Mouse (Mus musculus) thymus, postnatal 0 days (tissue): ENCODE measurements around the gene Ccdc93. TPM values are rescaled to one million over a fixed set of nuclear protein-coding genes. Genes with fewer than 3 reads are reported as not detected.
A peak's percentile ranks its signal among the peaks of the same experiment; 100 is the strongest.

ENCODE experiments used
- DNase-seq: peaks from one replicate; pipeline ENCODE4 v3.0.0-alpha.2; 2015; ENCODE audit warnings: low spot score
- polyA plus RNA-seq: library from polyadenylated mRNA; unstranded; fragments of >200 nt; fragmentation: Nextera tagmentation; extraction: Ambion mirVana; gene quantifications from 2 replicates; pipeline ENCODE4 v1.2.1, GENCODE M21; 2015

Ccdc93 gene
- polyA plus RNA-seq, 1 experiment from 2014 or later: 18.6 TPM

- no peak for DNase-seq
Measured at GRCm38 (mm10) chr1:121447216-121447615, 16.4 kb downstream of the Ccdc93 start.

- no peak for DNase-seq
Measured at GRCm38 (mm10) chr1:121448166-121448565, 17.3 kb downstream of the Ccdc93 start.

GRCm38 (mm10) chr1:121451009-121451408 is 20.2 kb downstream of the Ccdc93 start:
- DNase-seq: no peak

DNA sequence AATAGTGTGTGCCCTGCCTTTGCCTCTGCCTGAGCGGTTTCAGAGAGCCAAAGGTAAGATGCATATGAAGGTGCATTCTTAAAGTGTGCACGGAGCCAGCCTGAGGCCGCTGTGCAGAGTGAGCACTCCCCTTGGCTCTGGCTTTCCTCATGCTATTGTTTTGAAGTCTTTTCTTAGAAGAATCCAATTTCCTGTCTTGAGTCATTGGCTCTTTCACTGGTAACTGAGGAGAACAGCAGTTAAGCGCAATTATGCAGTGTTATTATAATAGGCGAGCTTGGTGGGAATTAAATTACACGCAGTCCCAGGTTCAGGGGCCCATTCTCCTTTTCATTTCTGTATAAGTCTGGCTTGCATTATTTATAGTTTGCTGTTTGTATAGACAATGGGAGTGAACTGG is 21.6 kb downstream of the Ccdc93 start:
- no peak for DNase-seq

- no peak for DNase-seq
Measured at GRCm38 (mm10) chr1:121453053-121453452, 22.2 kb downstream of the Ccdc93 start.

GRCm38 (mm10) chr1:121454951-121455350 is 24.1 kb downstream of the Ccdc93 start:
- DNase-seq: no peak

DNA sequence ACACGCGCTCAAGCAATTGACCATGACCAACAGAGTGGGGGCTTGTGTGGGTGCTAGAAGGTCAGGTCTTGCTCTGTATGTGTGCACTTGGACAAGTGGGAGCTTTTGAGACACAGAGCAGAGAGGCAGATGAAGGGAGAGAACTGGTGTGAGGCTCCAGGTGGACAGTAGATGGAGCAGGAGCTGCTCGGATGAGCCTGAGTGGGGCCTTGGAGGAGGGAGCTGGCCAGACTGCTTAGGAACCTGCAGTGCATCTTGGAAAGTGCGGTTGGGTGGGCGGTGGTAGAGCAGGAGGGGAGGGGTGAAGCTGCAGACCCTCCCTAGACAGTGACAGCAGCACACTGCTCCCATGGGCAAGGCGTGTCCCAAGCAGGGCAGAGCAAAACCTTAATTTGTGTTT is 29.2 kb downstream of the Ccdc93 start:
- DNase-seq: no peak

DNA sequence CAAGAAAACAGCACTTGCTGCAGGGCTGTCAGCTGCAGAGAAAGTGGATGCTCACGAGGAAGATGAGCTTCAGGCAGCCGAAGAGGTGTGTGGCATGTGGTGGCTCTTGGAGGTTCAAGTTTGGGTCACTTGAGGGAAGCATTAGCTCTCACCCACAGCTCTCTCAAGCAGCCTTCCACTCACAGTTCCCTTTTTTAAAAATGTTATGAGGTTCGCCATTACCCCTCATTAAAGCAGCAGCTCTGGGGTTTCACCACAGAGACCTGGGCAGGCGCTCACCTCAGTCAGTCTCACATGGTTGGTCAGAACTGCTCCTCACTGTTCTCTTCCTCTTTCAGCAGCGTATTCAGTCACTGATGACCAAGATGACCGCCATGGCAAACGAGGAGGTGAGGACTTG is 31.0 kb downstream of the Ccdc93 start:
- no peak for DNase-seq

DNA sequence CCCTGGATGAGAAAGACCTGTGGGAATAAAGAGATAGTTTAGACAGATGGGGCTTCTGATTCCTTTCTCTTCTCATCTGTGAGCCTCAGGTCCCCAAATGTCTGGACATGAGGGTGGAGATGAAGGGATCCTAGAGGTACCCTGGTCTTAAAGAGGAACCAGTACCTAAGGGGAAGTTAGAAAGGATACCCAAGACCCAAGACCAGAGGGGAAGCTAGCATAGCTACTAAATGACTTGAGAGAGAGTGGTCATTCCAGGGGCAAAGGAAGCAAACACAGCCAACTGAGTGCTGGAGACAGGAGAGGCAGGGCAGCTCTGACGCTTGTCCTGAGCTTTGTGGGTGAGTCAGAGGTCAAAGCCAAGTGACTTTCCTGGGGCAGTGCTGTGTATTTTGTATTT is 31.8 kb downstream of the Ccdc93 start:
- no peak for DNase-seq

DNA sequence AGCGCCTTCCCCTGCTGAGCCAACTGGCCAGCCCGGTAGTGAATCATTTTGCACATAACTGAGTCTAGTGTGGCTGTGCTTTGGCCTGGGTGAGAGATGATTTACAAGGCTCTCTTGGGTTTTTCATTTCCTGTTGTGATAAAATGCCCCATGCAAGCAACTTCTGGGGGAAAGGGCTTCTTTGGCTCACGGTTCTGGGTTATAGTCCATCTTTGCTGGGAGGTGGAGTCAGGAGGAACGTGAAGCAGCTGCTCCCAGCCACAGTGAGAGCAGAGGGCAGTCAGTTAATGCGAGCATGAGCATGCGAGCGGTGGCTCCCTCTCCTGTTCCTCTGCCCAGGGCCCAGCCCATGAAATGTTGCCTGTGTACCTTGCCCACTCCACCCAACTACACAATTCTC is 33.0 kb downstream of the Ccdc93 start:
- no peak for DNase-seq

GRCm38 (mm10) chr1:121466276-121466675 is 35.4 kb downstream of the Ccdc93 start:
- no peak for DNase-seq

DNA sequence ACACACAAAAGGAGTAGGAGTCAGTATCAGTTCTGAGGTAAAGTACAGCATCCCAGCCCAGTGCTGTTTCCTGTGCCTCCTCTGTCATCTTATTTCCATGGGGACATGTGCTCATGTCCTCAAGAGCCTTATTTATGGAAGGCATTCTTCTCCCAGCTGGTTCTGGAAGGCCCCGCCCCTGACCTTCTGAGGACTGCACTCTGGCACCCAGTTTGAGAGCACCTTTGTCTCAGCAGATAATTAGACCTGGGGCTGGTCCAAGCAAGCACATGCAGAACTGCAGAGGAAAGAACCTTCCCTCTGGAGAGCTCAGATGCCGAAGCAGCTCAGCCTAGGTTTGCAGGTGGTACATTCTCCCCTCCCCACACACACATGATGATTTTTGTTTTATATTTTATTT is 37.4 kb downstream of the Ccdc93 start:
- DNase-seq: no peak

DNA sequence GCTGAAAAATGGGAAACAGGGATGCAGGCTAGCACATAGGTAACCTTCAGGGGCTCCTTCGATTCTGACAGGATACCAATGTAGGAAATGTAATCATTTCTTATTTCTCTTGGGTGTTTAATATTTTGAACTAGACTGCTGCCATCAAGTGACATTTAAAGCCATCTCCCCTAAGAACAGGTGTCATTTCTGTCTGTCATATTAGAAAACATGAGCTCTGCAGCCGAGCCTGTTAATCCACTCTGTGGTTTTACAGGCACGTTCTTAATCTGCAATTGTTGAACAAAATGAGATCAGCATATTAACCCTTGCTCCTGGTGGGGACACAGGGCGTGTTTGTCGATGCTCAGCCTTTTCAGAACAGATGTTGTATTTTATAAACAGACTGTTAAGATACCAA is 40.7 kb downstream of the Ccdc93 start:
- DNase-seq: no peak

GRCm38 (mm10) chr1:121477716-121478115 is 46.9 kb downstream of the Ccdc93 start:
- peak; percentile 89 for DNase-seq

GRCm38 (mm10) chr1:121478284-121478980 is 47.6 kb downstream of the Ccdc93 start:
- peak; percentile 86 for DNase-seq

DNA sequence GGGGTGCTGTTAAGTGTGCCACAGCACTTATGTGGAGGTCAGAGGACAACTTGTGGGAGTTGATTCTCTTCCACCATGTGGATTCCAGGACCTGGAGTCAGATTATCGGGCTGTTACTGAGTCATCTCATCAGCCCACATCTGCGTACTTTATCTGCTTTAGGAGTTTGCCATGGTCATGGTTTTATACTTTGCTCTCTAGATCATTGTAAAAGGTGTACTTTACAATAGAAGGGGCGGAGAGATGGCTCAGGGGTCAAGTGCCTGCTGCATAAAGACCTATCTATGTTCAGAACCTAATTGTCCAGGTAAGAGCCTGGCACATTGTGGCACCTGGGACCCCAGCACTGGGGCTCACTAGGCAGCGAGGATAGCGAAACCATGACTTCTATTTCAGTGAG is 48.6 kb downstream of the Ccdc93 start:
- no peak for DNase-seq

DNA sequence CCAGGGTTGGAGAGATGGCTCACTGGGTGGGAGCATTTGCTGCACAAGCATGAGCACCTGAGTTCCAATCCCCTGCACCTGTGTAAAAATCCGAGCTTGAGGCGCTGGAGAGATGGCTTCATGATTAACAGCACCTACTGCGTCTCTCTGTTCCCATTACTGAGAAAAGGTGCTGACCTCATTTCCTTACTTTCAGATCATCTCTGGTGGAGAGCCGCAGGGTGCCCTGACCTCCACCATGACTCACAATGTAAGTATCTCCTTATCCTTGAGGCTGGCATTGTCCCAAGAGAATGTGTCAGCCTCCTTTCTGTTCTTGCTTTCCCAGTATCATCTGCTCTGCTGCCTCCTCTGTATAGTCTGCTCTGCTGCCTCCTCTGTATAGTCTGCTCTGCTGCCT is 52.2 kb downstream of the Ccdc93 start:
- no peak for DNase-seq

DNA sequence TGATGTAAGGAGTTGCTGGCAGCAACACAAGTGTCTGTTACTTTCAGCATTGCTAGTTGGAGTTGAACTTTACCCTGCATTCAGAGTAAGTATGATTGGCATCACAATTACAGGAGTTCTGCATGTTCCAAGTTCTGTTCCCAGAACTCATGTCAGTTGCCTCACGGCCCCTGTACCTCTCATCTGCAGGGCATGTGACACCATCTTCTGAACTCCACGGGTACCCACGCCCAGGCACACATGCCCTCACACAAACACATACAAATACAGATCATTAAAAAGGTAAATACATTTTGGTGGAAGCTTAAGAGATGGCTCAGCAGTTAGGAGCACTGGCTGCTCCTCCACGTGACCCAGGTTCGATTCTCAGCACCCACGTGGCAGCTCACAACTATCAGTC is 56.0 kb downstream of the Ccdc93 start:
- DNase-seq: no peak

- peak; percentile 72 for DNase-seq
Measured at GRCm38 (mm10) chr1:121490241-121490640, 59.4 kb downstream of the Ccdc93 start.

DNA sequence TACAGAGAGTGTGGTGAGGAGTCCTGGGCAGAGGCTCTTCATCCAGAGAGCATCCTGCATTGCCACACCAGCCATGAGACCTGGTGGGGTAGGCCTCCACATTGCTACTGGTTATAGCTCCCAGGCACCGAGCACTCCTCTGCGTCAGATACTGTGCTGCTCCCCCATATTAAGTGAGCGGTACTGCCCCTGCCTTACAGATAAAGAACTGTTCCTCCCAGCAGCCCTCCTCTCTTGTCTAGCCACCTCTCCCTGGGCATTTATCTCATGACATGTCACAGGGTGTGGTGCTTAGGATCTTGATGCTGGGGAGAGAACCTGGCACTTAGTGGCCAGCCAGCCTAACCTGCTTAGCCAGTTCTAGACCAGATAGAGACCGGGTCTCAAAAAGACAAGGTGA is 66.2 kb downstream of the Ccdc93 start:
- no peak for DNase-seq

DNA sequence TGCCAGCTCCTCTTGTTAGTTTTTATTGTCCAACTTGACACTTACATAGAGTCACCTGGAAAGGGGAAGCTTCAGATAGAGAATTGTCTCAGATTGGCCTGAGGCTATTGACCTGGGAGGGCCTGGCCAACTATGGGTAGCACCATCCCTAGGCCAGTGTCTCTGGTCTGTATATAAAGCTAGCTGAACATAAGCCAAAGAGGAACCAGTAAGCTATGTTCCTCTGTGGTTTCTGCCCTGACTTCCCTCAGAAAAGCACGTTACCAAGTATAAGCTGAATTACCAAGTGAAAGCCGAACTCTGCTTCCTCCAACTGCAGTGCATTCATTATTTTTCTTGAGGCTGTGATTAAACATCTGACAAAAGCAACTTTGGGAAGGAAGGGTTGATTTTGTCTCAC is 77.9 kb downstream of the Ccdc93 start:
- no peak for DNase-seq

- no peak for DNase-seq
Measured at GRCm38 (mm10) chr1:121510420-121511140, 79.7 kb downstream of the Ccdc93 start.

DNA sequence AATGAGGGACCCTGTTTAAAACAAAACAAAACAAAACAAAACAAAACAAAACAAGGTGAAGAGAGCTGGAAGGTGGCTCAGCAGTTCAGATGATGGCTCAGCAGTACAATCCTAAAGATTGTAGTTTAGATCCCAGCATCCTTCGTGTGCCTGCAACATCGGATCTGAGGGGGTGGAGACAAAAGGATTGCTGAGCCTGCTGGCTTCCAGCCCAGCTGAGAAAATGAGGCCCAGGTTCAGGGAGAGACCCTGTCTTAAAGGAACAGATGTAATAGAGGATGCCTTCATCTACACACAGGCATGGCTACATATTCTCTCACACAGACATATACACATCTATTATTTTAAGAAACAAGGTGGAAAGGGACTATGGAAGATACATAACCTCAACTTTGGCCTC is 80.3 kb downstream of the Ccdc93 start:
- DNase-seq: no peak
